Mouse (Mus musculus): Measurements from ENCODE around the gene Il3. TPM values are rescaled to one million over a fixed set of nuclear protein-coding genes. Genes with fewer than 3 reads are reported as not detected.

Gene Il3
- not detected in 2 replicates for polyA plus RNA-seq (2015; fragmentation: Nextera tagmentation; extraction: Ambion mirVana)

DNA sequence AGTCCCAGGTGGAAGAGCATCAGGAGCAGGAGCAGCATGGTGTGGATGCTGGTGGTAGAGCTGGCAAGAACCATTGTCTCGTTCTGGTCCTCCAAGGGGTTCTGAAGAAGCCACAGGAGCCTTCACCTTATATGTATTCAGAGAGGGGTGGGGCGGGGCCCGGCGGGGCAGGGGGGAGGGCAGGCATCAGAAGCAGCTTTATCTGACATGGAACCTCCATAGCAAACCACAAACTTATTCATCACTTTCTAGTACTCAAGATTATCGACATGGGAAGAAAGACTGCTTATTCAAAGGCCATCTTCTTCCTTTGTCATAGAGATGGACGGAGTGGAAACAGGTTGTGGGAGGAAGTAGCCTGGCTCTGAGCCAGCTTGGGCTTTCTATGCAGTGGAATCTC is at the start of gene Il3:
Gene Il3 (minus strand): TSS at position 101 of the 400 bp plus-strand sequence.
- Histone ChIP-seq H3K27ac (no peak within 1 kb of the TSS), H3K9me3 (no peaks in the 10 kb centered on the region), H3K9ac (no peak within 1 kb of the TSS), H3K4me1 (no peaks in the 10 kb centered on the region), H3K36me3 (replicated peaks) (no peaks in the 10 kb centered on the region), H3K4me2 (no peak within 1 kb of the TSS), H3K27me3 (replicated peaks) (no peaks in the 10 kb centered on the region), H3K4me3 (no peak within 1 kb of the TSS)
- WGBS: 89% methylated on average over 6 of the region's 6 CpGs
- no peak for ATAC-seq (replicated peaks)

DNA sequence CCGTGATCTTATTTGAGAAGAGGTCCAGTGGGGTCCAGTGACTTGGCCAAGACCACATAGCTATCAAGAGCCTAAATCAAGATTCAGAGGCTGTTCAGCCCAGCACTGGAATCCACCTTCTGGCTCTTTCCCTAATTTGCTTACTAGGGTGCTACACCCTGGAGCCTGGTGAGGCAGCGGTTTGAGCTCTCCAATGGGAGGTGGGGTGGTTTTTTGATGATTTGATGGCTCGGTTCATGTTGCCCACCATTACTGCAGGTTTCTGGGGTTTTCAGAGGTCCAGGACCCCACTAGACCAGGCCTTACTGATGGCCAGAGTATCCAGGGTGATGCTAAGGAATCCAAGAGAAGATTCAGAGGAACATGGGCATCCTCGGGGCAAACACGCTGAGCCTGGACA is 48.3 kb upstream of the Il3 start:
- Histone ChIP-seq H3K4me3 (no peak overlapping the region), H3K9ac (no peak overlapping the region), H3K9me3 (no peaks in the 10 kb centered on the region), H3K36me3 (replicated peaks) (0 out of 2 replicates have a peak, but pooled peaks cover 3% of the 10 kb centered on the region), H3K4me2 (no peak overlapping the region), H3K27me3 (replicated peaks) (no peaks in the 10 kb centered on the region), H3K4me1 (peaks cover 38% of the 10 kb centered on the region), H3K27ac (no peak overlapping the region)
- no peak for ATAC-seq (replicated peaks)
- 91% methylated on average over 5 of the region's 5 CpGs for WGBS

DNA sequence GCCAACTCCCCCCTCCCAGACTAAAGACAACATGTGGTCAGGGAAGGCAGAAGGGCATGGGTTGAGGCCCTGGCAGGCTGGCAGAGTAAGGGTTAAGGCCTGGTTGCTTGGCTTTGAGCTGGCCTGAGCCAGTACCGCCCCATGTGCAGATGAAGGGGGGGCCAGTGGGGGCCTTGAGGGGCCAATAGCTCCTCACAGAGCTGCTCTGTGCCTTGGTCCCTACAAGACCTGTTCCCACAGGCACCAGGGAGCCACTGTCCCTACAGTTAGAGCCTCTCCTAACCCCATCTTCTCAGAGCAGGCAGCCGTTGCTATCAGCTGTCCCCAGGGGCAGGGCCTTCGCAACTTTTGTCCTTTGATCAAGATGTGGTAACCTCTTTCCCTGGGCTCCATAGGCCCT is 47.7 kb upstream of the Il3 start:
- Histone ChIP-seq H3K27me3 (replicated peaks) (no peaks in the 10 kb centered on the region), H3K9me3 (no peaks in the 10 kb centered on the region), H3K36me3 (replicated peaks) (no peaks in the 10 kb centered on the region), H3K4me1 (peaks cover 38% of the 10 kb centered on the region), H3K9ac (no peak overlapping the region), H3K27ac (no peak overlapping the region), H3K4me2 (no peak overlapping the region), H3K4me3 (no peak overlapping the region)
- 11% methylated on average over 3 of the region's 3 CpGs for WGBS
- ATAC-seq (replicated peaks): peak; percentile 59

DNA sequence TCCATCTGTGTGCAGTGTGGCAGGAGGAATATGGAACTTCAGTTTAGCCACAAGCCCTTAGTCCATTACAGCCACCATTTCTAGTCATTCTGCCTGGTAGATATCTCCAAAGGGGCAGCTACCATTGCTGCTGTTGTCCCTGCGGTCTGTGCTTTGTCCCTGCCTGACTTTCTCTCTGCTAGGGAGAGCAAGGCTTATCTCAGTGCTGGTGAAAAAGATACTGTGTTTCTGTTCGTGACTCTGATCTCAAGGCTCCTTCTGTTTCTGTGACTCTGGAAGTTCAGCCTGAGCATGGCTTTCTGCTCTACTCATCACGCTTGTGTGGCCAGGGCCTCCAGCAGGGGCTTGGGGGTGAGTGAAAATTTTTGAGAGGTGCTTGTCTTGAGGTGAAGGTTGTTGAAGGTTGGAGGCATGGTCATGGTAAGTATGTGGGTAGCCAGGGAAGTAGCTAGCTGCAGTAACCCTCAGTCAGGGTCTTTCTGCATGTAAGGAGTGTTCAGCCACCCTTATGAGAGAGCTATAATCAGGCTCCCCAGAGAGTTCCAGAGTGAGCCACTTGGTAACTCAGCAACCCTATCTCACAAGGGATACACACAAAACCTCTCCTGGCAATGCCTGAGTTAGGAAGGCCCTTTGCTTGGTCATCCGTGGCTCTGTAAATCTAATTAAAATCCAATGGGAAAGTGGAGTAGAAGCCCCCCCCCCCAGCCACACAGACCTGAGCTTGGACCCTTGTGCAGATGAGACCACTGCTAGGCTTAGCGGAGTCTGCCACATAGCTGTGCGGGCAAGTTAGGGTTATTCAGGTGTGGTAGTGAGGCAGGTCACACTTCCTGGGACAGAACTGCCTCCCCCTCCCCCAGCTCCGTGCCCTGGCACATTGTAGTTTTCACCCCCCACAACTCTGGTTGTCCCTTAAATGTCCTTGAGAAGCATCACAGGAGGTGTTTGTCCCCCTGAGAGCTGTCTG is 46.6 kb upstream of the Il3 start:
- H3K4me1 ChIP-seq: peaks cover 38% of the 10 kb centered on the region
- H3K4me3 ChIP-seq: no peak overlapping the region
- no peak overlapping the region for H3K4me2 ChIP-seq
- H3K9me3 ChIP-seq: no peaks in the 10 kb centered on the region
- WGBS: 63% methylated on average over 7 of the region's 7 CpGs
- no peak for ATAC-seq (replicated peaks)
- H3K27ac ChIP-seq: no peak overlapping the region
- H3K36me3 ChIP-seq (replicated peaks): no peaks in the 10 kb centered on the region
- H3K9ac ChIP-seq: no peak overlapping the region
- no peaks in the 10 kb centered on the region for H3K27me3 ChIP-seq (replicated peaks)

DNA sequence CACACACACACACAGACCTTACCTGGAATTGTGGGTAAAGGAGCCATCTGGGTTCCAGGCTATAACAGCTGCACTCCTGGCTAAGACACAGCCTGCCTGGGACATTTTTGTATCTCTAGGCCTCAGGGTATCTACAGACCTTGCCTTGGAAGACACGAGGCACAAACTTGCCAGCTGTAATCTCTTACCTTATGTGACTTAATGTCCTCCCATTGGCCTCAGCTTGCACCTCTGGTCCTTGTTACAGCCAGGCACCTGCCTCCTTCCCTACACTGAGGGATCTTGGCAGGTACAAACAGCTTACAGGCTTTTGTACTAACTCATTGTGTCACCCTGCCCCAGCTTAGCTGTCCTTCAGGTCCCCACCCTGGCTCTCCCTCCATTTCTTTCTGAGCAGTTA is 45.5 kb upstream of the Il3 start:
- no peak overlapping the region for H3K4me3 ChIP-seq
- no peaks in the 10 kb centered on the region for H3K27me3 ChIP-seq (replicated peaks)
- no peak overlapping the region for H3K4me2 ChIP-seq
- no peak for ATAC-seq (replicated peaks)
- WGBS: 19% methylated on average over 1 of the region's 1 CpGs
- peak overlapping the region; percentile 47; the same call in 1 of the 2 replicates for H3K27ac ChIP-seq
- H3K36me3 ChIP-seq (replicated peaks): no peaks in the 10 kb centered on the region
- H3K9me3 ChIP-seq: no peaks in the 10 kb centered on the region
- H3K4me1 ChIP-seq: peaks cover 38% of the 10 kb centered on the region
- no peak overlapping the region for H3K9ac ChIP-seq

DNA sequence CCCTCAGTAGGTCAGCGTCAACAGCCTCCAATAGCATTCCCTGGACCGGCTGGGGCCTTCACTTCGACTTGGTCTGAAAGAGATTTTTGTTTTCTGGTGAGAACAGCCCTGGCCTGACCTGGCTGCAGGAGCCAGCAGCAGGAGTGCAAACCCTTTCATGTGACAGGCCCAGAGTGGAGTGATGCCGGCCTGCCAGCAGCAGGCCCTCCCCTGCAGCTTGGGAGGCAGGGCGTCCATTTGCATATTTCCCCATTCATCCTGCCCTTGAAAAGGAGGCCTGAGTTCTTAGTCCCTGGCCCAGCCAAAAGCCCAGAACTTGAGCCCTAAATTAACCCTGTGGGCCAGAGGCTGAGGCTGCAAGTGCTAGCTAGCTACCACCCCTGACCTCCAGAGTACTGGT is 44.9 kb upstream of the Il3 start:
- no peak overlapping the region for H3K4me3 ChIP-seq
- H3K9ac ChIP-seq: no peak overlapping the region
- H3K27me3 ChIP-seq (replicated peaks): no peaks in the 10 kb centered on the region
- WGBS: 2% methylated on average over 5 of the region's 5 CpGs
- peak overlapping the region; percentile 47 for H3K27ac ChIP-seq
- H3K9me3 ChIP-seq: no peaks in the 10 kb centered on the region
- no peaks in the 10 kb centered on the region for H3K36me3 ChIP-seq (replicated peaks)
- H3K4me1 ChIP-seq: peaks cover 43% of the 10 kb centered on the region
- peak; percentile 38; the same call in 1 of the 2 replicates for ATAC-seq (replicated peaks)
- H3K4me2 ChIP-seq: no peak overlapping the region

DNA sequence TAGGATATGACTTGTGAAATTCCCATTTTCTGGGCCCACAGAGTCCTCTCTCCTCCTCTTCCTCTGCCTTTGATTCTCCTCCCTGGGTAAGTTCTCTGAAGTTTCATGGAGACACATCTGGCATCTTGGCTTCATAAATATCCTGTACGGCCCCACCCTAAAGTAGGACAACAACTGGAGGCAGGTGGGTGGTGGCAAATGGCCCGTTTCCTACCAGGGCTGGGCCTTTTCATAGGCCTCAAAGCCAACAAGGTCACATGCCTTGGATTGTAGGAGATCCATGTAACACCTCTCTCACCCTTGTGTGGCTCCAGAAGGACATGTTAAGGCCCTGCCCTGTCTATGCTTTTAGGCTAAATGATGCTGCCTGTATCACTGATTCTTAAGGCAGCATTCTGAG is 43.5 kb upstream of the Il3 start:
- WGBS: 86% methylated on average over 2 of the region's 2 CpGs
- Histone ChIP-seq H3K36me3 (replicated peaks) (no peaks in the 10 kb centered on the region), H3K9ac (no peak overlapping the region), H3K4me1 (peaks cover 57% of the 10 kb centered on the region), H3K9me3 (no peaks in the 10 kb centered on the region), H3K4me3 (no peak overlapping the region), H3K27ac (no peak overlapping the region), H3K27me3 (replicated peaks) (no peaks in the 10 kb centered on the region), H3K4me2 (no peak overlapping the region)
- no peak for ATAC-seq (replicated peaks)

DNA sequence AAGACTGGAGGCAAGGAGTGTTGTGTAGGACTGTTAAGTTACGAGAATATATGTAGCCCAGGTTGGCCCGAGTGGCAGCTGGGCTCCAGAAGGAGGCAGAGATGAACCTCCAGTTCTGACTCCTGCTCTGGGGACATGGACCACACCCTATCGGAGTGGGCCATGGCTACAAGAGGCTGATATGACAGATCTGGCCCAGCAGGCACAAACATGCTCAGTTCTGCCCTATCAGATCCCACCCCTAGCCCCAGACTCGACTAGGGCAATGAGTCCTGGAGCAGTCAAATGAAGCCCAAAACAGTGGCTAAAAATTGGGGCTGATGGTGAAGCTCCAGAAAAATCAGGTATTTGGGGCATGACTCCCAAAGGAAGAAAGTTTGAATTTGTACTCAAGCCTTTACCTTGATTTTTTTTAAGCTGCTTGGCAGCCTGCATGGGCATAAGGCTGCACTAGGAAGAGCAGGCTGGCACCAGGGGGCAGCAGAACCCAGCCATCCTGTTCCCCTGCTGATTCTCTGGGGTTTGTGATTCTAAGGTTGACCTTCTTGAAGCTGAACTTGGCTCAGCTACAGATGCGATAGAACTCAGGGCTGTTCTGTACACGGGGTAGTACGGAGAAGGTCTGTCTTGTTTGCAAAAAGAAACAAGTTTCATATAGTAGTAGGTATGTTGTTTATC is 40.2 kb upstream of the Il3 start:
- Histone ChIP-seq H3K36me3 (replicated peaks) (no peaks in the 10 kb centered on the region), H3K4me1 (peaks cover 52% of the 10 kb centered on the region), H3K4me3 (no peak overlapping the region), H3K27me3 (replicated peaks) (no peaks in the 10 kb centered on the region), H3K9ac (no peak overlapping the region), H3K27ac (no peak overlapping the region), H3K4me2 (no peak overlapping the region), H3K9me3 (no peaks in the 10 kb centered on the region)
- no peak for ATAC-seq (replicated peaks)
- 81% methylated on average over 7 of the region's 7 CpGs for WGBS

DNA sequence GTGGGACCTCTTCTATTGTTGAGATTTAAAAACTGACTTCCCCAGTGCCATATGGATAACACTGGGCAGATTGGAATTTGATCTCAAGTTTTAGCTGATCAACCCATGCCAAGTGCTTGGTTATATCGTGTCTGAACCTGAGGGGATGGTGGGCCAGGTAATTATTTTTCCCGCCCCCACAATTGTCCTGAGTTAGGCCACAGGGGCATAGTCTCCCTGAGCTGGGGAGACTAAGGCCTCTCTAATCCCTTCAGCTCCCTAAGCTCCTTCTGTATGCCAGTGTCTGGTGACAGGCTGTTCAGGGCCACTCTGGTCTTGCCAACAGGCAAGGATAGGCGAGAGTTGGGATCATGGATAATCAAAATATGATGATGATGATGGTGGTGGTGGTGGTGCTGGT is 38.3 kb upstream of the Il3 start:
- Histone ChIP-seq H3K27ac (peak overlapping the region; percentile 40), H3K4me2 (peak overlapping the region; percentile 56), H3K36me3 (replicated peaks) (no peaks in the 10 kb centered on the region), H3K9ac (peak overlapping the region; percentile 35), H3K9me3 (no peaks in the 10 kb centered on the region), H3K4me1 (peaks cover 36% of the 10 kb centered on the region), H3K27me3 (replicated peaks) (no peaks in the 10 kb centered on the region), H3K4me3 (peak overlapping the region; percentile 85)
- no peak for ATAC-seq (replicated peaks)
- WGBS: 38% methylated on average over 3 of the region's 3 CpGs

DNA sequence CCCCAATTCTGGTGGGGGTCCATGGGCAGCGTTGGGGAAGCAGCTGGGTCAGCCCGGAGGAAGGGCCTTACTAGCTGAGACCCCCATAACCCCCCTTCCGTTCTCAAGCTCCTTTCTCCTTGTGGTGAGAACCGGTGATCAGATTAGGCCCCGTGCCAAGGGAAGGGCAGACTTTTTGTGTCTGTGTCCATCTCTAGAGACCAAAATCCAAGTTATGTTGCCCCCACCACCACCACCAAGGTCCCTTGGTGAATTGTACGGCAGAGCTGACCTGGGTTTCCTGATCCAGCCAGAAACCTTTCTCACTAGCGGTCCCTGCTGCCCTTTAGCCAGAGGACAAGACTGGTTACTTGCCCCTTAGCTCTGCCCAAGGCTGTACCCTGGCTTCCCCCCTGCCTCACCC is 37.4 kb upstream of the Il3 start:
- Histone ChIP-seq H3K4me1 (peaks cover 36% of the 10 kb centered on the region), H3K27me3 (replicated peaks) (no peaks in the 10 kb centered on the region), H3K9me3 (no peaks in the 10 kb centered on the region), H3K9ac (peak overlapping the region; percentile 89), H3K4me2 (peak overlapping the region; percentile 56), H3K4me3 (peak overlapping the region; percentile 85), H3K27ac (peak overlapping the region; percentile 95), H3K36me3 (replicated peaks) (no peaks in the 10 kb centered on the region)
- 0% methylated on average over 7 of the region's 7 CpGs for WGBS
- ATAC-seq (replicated peaks): peak; percentile 41

DNA sequence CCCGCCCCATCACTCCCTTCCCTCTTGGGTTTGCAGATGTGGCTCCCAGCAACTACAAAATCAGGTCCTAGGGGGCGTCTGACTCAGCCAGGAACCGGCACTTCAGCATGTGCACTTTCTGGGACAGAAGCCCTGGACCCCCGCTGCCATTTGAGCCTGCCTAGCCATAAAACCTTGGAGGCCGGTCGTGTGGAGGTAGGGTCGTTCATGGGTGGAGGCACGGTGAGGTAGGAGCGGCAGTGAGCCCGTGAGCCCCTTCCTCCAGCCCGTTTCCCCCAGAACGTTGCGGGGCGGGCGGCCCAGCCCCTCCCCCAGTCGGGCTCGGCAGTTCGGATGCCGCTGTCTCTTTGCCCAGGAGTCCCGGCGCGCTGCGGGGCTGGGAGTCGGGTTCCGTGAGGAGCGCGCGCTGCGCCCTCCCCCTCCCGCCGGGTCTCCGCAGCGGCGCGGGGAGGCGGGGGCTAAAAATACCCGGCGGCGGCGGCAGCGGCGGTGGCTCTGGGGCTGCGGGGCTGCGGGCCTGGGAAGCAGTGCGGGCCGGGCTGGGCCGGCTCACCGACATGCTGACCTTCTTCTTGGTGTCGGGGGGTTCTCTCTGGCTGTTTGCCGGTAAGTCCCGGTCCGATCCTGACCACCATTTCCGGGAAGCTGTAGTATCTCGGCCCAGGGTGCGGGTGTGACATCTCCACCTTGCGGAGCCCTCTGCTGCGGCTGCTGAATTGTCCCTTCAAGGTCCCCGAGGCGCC is 36.8 kb upstream of the Il3 start, which contains the start of gene Acsl6:
Gene Acsl6 (plus strand): TSS at position 71 of the 743 bp plus-strand sequence.
- peak within 1 kb of the TSS; percentile 95 for H3K27ac ChIP-seq
- H3K9me3 ChIP-seq: no peaks in the 10 kb centered on the region
- H3K4me3 ChIP-seq: peak within 1 kb of the TSS; percentile 85
- H3K4me1 ChIP-seq: peaks cover 36% of the 10 kb centered on the region
- H3K36me3 ChIP-seq (replicated peaks): no peaks in the 10 kb centered on the region
- ATAC-seq (replicated peaks): peak; percentile 84
- peak within 1 kb of the TSS; percentile 89 for H3K9ac ChIP-seq
- no peaks in the 10 kb centered on the region for H3K27me3 ChIP-seq (replicated peaks)
- H3K4me2 ChIP-seq: peak within 1 kb of the TSS; percentile 56
- WGBS: under 1% methylated on average over 59 of the region's 59 CpGs

All from midbrain, embryonic 15.5 days (tissue).